In genomic region chr9:110053305-110054079, GRCm38 (mm10) we compare ENCODE assay signal across 9 mouse cellular contexts.
DNase-seq lines count a peak whose midpoint lies in the region; ATAC-seq and TF ChIP-seq lines count a peak whose summit lies in the region.
"Had no signal": no experiment of that assay in that cellular context is flagged by ENCODE, and none has a peak within 500 bp of the region (broad histone marks: within the 10 kb centered on the region; RNA-seq: fewer than 3 reads in every experiment).

No protein-coding gene starts in this region.

- TF ChIP-seq CTCF in liver, postnatal 0 days (IDR thresholded peaks at IDR 0.05; ENCODE audit: low read depth) = no peak

- H3K4me2 ChIP-seq in neural tube, embryonic 15.5 days = peak overlapping the region; percentile 70
- H3K4me2 ChIP-seq in liver, postnatal 0 days (ENCODE audit: low read depth, low read length) = no peak overlapping the region
- H3K4me2 ChIP-seq: liver, embryonic 15.5 days had no signal

- WGBS in neural tube, embryonic 15.5 days = 8% methylated on average over 8 of the region's 8 CpGs
- 69% methylated on average over 8 of the region's 8 CpGs for WGBS in liver, postnatal 0 days (ENCODE audit: insufficient replicate concordance)

- H3K9ac ChIP-seq in neural tube, embryonic 15.5 days (replicated peaks) = peak overlapping the region; percentile 59
- H3K9ac ChIP-seq in liver, postnatal 0 days (replicated peaks) = no peak overlapping the region
- H3K9ac ChIP-seq: liver, embryonic 15.5 days had no signal

- peak; percentile 40 for DNase-seq in adrenal gland, postnatal 14 days
- no peak for DNase-seq in adrenal gland, postnatal 25 days
- DNase-seq in cerebellum, postnatal 4 days (ENCODE audit: low spot score in 2 of 2) = peak; percentile 28 to 52
- DNase-seq in heart, adult 8-10 months (ENCODE audit: low spot score) = peak; percentile 48
- DNase-seq in layer of hippocampus, postnatal 25 days (ENCODE audit: extremely low spot score in 1 of 2, low spot score in 1 of 2) = peak; percentile 52 to 54
- DNase-seq in thymus, postnatal 14 days = no peak
- no peak for DNase-seq in liver, postnatal 0 days

- no peaks in the 10 kb centered on the region for H3K27me3 ChIP-seq in neural tube, embryonic 15.5 days (replicated peaks)
- no peaks in the 10 kb centered on the region for H3K27me3 ChIP-seq in liver, postnatal 0 days (ENCODE audit: insufficient read depth, low read length)
- H3K27me3 ChIP-seq: liver, embryonic 15.5 days had no signal

- H3K9me3 ChIP-seq in neural tube, embryonic 15.5 days (replicated peaks) = no peaks in the 10 kb centered on the region
- no peaks in the 10 kb centered on the region for H3K9me3 ChIP-seq in liver, postnatal 0 days (ENCODE audit: low read length)
- H3K9me3 ChIP-seq: liver, embryonic 15.5 days had no signal

- H3K27ac ChIP-seq in neural tube, embryonic 15.5 days (replicated peaks) = peak overlapping the region; percentile 91
- H3K27ac ChIP-seq in liver, postnatal 0 days (ENCODE audit: low read depth) = no peak overlapping the region
- H3K27ac ChIP-seq: liver, embryonic 15.5 days had no signal

- H3K4me3 ChIP-seq in neural tube, embryonic 15.5 days (replicated peaks) = peak overlapping the region; percentile 48
- no peak overlapping the region for H3K4me3 ChIP-seq in liver, postnatal 0 days (ENCODE audit: low read depth, low read length)
- H3K4me3 ChIP-seq: liver, embryonic 15.5 days had no signal

- TF ChIP-seq EP300 in liver, postnatal 0 days (IDR thresholded peaks at IDR 0.05; ENCODE audit: low read depth) = no peak

- H3K36me3 ChIP-seq in neural tube, embryonic 15.5 days = no peaks in the 10 kb centered on the region
- H3K36me3 ChIP-seq in liver, postnatal 0 days (replicated peaks; ENCODE audit: insufficient read depth, low read length) = no peaks in the 10 kb centered on the region
- H3K36me3 ChIP-seq: liver, embryonic 15.5 days had no signal

- peak; percentile 85 for ATAC-seq in neural tube, embryonic 15.5 days (ENCODE audit: low FRiP score)
- no peak for ATAC-seq in liver, postnatal 0 days

- H3K4me1 ChIP-seq in neural tube, embryonic 15.5 days = peaks cover 67% of the 10 kb centered on the region
- H3K4me1 ChIP-seq in liver, postnatal 0 days (ENCODE audit: insufficient read depth) = no peaks in the 10 kb centered on the region
- H3K4me1 ChIP-seq: liver, embryonic 15.5 days had no signal

Comparison
In these comparisons a context has a peak if more than half of its experiments do, and no peak if none do; other contexts are left out.
1. DNase-seq: peak in adrenal gland, postnatal 14 days (single experiment), cerebellum, postnatal 4 days (2 of 2), heart, adult 8-10 months (single experiment) and layer of hippocampus, postnatal 25 days (2 of 2); none in adrenal gland, postnatal 25 days (single experiment), thymus, postnatal 14 days (single experiment) and liver, postnatal 0 days (single experiment).